Mouse (Mus musculus) lung, postnatal 25 days (tissue): ENCODE data around the gene Dtnbp1.
A peak's percentile ranks its signal among the peaks of the same experiment; 100 is the strongest.

Source experiments
- DNase-seq: peaks from one replicate; pipeline ENCODE4 v3.0.0; 2022; ENCODE audit warnings: low spot score

The Dtnbp1 gene

GRCm38 (mm10) chr13:45001228-45001910 is 578 bp downstream of the Dtnbp1 start:
- DNase-seq, result peak; percentile 83

DNA sequence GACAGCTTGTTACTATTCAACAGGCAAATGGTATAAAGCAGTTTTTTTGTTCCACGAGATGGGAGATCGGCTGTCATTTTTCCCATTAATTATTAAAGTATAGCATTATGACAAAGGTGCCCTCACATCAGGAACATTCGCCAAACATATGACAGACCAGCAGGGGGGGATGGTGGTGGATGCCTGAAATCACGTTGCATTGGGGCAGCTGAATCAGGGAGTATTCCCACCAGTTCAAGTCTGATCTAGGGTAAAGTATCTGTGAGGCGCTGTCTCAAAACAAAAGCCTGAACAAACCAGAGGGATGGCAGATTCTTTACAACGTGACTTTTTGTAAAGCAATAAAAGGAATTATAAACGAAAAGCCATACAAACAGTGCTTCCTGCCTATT is 1.1 kb downstream of the Dtnbp1 start:
- DNase-seq, result peak; percentile 45

- no peak for DNase-seq
Measured at GRCm38 (mm10) chr13:44999211-44999610, 2.7 kb downstream of the Dtnbp1 start.

DNA sequence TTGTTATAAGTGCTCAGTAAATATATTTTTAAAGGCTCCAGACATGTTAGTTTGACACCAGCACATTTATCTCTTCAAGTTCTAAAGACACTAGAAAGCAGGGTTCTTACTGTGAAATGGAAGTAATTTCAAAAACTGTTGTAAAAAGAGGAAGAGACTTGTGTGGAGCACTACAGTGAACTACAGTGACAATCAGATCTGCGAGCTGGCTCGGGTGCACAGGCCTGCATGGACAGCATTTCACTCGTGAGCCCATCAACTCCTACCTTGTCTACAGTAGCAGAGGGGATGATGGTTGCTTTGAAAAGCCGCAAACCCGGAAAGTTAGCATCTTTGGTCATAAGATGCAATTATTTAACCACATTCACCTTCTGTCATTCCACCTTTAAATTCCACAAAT is 5.6 kb downstream of the Dtnbp1 start:
- DNase-seq, result no peak

GRCm38 (mm10) chr13:44992550-44993205 is 9.3 kb downstream of the Dtnbp1 start:
- DNase-seq, result no peak

GRCm38 (mm10) chr13:44991936-44992335 is 10.0 kb downstream of the Dtnbp1 start:
- no peak for DNase-seq

GRCm38 (mm10) chr13:44990073-44990682 is 11.8 kb downstream of the Dtnbp1 start:
- DNase-seq, result no peak

- DNase-seq, result no peak
Measured at GRCm38 (mm10) chr13:44986352-44986751, 15.6 kb downstream of the Dtnbp1 start.

DNA sequence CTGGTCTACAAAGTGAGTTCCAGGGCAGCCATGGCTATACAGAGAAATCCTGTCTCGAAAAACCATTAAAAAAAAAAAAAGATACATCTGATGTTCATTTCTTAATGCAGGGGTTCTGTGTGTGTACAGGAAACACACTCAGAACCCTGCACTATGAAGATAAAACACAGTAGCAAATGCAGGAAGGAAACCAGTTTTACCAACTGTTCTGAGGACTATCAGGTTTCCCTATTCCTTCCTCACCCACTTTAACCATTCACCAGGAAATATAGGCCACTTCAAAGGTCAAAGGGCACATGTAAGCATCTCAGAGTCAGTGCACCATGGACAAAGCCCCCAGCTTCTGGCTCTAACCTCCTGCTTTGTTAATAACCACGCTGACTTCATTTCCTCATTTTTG is 16.6 kb downstream of the Dtnbp1 start:
- DNase-seq, result no peak

- DNase-seq, result no peak
Measured at GRCm38 (mm10) chr13:44983635-44984401, 18.1 kb downstream of the Dtnbp1 start.

GRCm38 (mm10) chr13:44982799-44983198 is 19.1 kb downstream of the Dtnbp1 start:
- no peak for DNase-seq

DNA sequence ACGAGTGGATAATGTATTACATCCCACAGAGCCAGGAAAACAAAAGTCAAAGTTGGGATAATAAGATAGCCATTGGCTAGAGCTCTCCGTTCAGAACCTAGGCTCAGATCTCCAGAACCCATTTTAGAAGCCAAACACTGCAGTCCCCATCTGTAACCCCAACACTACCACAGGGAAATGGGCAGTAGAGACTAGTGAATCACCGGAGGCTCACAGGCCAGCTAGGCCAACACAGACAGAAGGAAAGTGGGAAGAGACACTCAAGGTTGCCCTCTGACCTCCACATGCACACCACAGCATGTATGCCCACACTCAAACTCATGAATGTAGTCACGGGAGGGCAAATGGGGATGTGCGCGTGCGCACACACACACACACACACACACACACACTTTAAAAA is 22.5 kb downstream of the Dtnbp1 start:
- DNase-seq, result no peak

- no peak for DNase-seq
Measured at GRCm38 (mm10) chr13:44977483-44978141, 24.3 kb downstream of the Dtnbp1 start.

- no peak for DNase-seq
Measured at GRCm38 (mm10) chr13:44977059-44977458, 24.9 kb downstream of the Dtnbp1 start.

- no peak for DNase-seq
Measured at GRCm38 (mm10) chr13:44960542-44961291, 41.2 kb downstream of the Dtnbp1 start.

DNA sequence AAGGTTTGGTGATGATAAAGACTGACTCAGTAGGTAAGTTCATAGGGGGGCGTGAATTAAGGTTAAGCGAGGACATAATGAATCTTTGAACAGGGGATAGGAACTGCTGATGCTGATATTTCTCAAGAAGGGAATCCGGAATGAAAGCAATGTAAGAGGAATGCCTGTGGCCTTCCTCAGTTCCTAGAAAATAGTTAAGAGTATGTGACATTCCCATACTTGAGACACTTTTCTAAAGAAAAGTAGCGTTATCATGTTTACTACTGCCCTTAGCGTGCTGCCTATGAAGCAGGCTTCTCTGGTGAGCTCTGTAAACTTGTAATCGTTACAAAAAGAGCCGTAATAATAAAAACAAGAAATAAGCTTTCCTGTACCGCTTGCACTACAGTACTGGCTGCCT is 44.9 kb downstream of the Dtnbp1 start:
- DNase-seq, result no peak

GRCm38 (mm10) chr13:44955781-44956180 is 46.2 kb downstream of the Dtnbp1 start:
- DNase-seq, result no peak

GRCm38 (mm10) chr13:44954232-44954568 is 47.7 kb downstream of the Dtnbp1 start:
- DNase-seq, result no peak

DNA sequence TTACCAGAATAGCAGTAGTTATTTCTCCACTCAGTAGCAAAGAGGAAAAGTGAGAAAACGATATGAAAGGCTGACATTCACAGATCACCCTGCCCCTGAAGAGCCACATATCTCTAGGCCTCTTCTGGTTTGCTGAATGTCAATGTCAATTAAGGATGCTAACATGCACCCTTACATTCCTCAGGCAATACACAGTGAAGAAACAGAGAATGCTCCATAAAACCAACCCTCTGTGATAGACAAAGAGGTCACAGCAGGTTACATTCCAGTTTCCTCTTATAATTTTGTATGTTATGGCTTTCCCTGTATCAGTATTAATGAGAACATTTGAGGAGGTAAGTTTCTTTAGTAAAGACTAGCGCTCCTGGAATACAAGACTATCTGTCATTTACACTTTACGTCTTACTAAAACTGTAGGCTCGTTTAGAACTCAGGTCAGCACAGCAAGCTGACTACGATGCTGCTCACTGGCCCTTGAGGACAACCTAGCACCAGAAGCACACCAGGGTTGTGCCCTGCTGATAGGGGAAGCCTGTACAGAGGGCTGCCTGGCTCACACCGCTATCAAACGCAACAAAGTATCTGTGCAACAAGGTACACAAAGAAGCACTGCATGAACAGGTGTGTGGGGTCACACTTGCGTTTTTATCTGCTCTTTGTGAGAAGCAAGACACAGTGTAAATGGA is 48.3 kb downstream of the Dtnbp1 start:
- DNase-seq, result no peak

DNA sequence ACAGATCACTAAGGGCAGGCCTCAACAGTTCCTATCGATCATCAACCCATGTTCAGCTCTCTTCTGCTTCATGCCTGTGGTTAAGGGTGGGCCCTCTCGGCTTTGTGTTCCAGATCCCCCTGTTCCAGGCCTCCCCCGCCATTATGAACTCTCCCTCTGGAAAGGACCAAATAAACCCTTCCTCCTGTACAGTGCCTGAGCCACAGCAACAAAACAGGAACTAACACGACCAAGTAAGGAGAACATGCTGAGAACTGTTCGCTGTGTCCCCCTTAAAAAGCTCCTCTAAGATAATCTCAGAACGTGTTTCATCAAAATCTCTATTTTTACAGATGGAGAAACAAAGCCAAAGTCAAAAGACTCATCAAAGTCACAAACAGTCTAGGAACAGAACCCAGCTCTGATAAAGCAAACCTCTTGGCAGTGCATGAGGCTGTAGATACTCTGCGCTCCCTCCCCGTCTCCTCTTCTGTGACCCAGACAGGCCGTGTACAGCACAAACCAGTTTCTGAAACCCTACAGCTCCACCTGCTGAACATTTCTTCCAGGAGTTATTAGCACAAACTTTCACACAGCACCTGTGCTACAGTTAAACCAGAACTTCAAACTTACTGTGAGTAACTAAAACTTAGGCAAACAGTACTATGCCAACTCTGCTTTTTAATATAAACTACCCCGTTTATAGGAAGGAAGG is 49.4 kb downstream of the Dtnbp1 start:
- DNase-seq, result peak; percentile 49
